Mouse (Mus musculus): ENCODE data around the gene Mansc4. TPM values are rescaled to one million over a fixed set of nuclear protein-coding genes. Genes with fewer than 3 reads are reported as not detected.

Mansc4 gene
- not detected for polyA plus RNA-seq (2017; shearing (Covaris generic))

GRCm38 (mm10) chr6:147086594-147087225, at the start of gene Mansc4:
Gene Mansc4 (minus strand): TSS chr6:147087032.

GRCm38 (mm10) chr6:147091136-147092120, 4.6 kb upstream of the Mansc4 start, which contains the start of gene Klhl42:
Gene Klhl42 (plus strand): TSS chr6:147091379.

GRCm38 (mm10) chr6:147042291-147043290, 44.2 kb downstream of the Mansc4 start, which contains the start of gene Mrps35:
Gene Mrps35 (plus strand): TSS chr6:147042764.

GRCm38 (mm10) chr6:147032303-147032925, 54.4 kb downstream of the Mansc4 start, which contains the start of gene Rep15:
Gene Rep15 (plus strand): TSS chr6:147032584.

Other genes starting within 250 kb of the Mansc4 start
- not detected for gene Smco2, start 236.9 kb downstream of the Mansc4 start, polyA plus RNA-seq (2017; shearing (Covaris generic))
- 5.8 TPM for gene Ppfibp1, start 198.5 kb downstream of the Mansc4 start, polyA plus RNA-seq (2017; shearing (Covaris generic))
- not detected for gene 1700034J05Rik, start 132.6 kb downstream of the Mansc4 start, polyA plus RNA-seq (2017; shearing (Covaris generic))
- gene Rep15, start 54.4 kb downstream of the Mansc4 start, polyA plus RNA-seq (2017; shearing (Covaris generic)): 0.48 TPM
- 33.9 TPM for gene Mrps35, start 44.3 kb downstream of the Mansc4 start, polyA plus RNA-seq (2017; shearing (Covaris generic))
- gene Klhl42, start 4.3 kb upstream of the Mansc4 start, polyA plus RNA-seq (2017; shearing (Covaris generic)): 6.4 TPM
- not detected for gene Pthlh, start 177.2 kb upstream of the Mansc4 start, polyA plus RNA-seq (2017; shearing (Covaris generic))

Measured in effector memory CD4-positive, alpha-beta T cell, adult 7 months (primary cell).